Mouse (Mus musculus): ENCODE measurements at regions not wholly inside any gene's neighbourhood (a gene's known extent, or its start where the extent isn't known, plus 50 kb on each side); places are given as distances from the start of the nearest gene placed in this dataset.
"Not testable (repeated sequence)": the region's sequence is repeated elsewhere in the genome, so short reads cannot be mapped to it uniquely, and the experiment has no call there.

DNA sequence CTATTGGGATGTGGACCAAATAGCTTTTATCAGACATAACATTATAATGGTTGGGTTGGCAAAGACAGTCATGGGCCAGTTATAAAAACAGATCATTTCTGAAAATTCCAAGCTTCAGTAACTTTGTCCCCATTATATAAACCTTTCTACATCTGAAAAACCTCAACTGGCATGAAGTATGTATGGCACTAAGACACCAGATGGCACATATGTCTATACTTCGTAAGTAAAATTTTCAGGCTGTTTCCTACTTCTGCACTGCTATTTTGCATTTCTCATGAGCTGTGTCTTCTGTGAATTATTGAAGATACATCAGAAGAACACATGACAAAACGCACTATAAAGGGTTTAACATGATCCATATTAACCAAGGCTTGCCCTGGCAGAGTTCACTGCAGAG is 428.1 kb downstream of the Pom121l12 start:
- Histone ChIP-seq H3K27ac (ENCODE audit: low read depth, low read length) (no peak overlapping the region), H3K27me3 (replicated peaks; ENCODE audit: control insufficient read depth, insufficient read depth, low read length) (no peaks in the 10 kb centered on the region), H3K9ac (ENCODE audit: low read depth, low read length) (no peak overlapping the region), H3K9me3 (ENCODE audit: control insufficient read depth, low read length) (no peaks in the 10 kb centered on the region), H3K4me1 (ENCODE audit: control insufficient read depth, insufficient read depth, low read depth, low read length) (no peaks in the 10 kb centered on the region), H3K4me2 (ENCODE audit: low read length) (no peak overlapping the region), H3K36me3 (ENCODE audit: control insufficient read depth, insufficient read depth, low read length) (no peaks in the 10 kb centered on the region), H3K4me3 (ENCODE audit: low read length) (no peak overlapping the region)
- 91% methylated on average over 2 of the region's 2 CpGs for WGBS
- ATAC-seq: no peak

DNA sequence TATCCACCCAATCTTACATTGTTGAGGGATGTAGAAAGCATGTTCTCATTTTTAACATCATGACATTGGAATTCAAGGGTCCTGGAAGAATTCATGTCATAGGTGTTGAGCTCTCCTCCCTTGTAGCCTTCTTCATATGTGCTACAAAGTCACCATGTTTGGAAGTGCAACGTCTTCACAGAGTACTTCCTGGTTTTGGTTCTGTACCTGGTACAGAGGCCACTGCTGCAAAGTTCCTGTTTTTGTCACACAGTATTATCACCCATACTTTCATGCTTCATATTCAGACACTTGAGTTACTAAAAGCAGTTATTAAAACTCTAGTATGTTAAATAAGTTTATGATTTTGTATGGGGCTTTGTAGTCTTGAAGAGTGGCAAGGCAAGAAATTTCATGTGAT is 443.1 kb downstream of the Pom121l12 start:
- H3K9me3 ChIP-seq (ENCODE audit: control insufficient read depth, low read length): no peaks in the 10 kb centered on the region
- WGBS: 71% methylated on average over 1 of the region's 1 CpGs
- no peak overlapping the region for H3K4me2 ChIP-seq (ENCODE audit: low read length)
- no peaks in the 10 kb centered on the region for H3K27me3 ChIP-seq (replicated peaks; ENCODE audit: control insufficient read depth, insufficient read depth, low read length)
- no peak overlapping the region for H3K27ac ChIP-seq (ENCODE audit: low read depth, low read length)
- no peak overlapping the region for H3K9ac ChIP-seq (ENCODE audit: low read depth, low read length)
- H3K36me3 ChIP-seq (ENCODE audit: control insufficient read depth, insufficient read depth, low read length): no peaks in the 10 kb centered on the region
- no peak for ATAC-seq
- no peak overlapping the region for H3K4me3 ChIP-seq (ENCODE audit: low read length)
- no peaks in the 10 kb centered on the region for H3K4me1 ChIP-seq (ENCODE audit: control insufficient read depth, insufficient read depth, low read depth, low read length)

DNA sequence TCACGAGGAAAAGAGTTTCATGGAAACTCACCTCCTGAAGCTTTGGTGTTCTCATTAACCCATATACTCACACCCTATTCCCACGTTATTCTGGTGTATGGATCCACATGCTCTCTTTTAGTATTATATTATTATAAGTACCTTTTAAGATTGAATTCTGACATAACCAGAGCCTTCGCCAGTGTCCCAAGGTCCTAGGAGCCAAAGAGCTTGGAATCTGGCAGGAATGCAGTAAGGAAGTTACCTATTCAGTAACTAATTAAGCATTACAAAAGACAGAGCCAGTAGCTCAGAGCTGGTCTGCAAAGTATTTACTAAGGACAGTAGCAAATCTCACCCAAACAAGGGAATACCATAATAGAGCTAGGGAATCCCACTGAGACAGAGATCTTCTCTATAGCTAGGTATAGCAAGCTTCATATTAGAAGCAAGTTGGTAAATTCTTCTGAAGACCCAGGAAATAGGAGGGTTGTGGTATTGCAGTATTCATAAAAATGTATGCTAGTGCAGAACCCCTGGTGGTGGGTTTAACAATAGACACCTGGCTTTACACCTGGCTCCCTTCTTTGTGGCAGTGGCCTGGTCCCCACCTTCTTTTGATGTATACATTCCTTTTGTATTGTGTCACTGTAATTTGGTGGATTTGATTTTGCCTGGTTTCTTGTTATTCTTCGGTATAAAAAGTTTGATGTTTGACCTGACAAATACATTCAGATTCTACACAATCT is 490.0 kb downstream of the Pom121l12 start:
- H3K4me3 ChIP-seq (ENCODE audit: low read length); H3K9ac ChIP-seq (ENCODE audit: low read depth, low read length); H3K9me3 ChIP-seq (ENCODE audit: control insufficient read depth, low read length); ATAC-seq; H3K4me1 ChIP-seq (ENCODE audit: control insufficient read depth, insufficient read depth, low read depth, low read length); H3K27me3 ChIP-seq (replicated peaks; ENCODE audit: control insufficient read depth, insufficient read depth, low read length); H3K27ac ChIP-seq (ENCODE audit: low read depth, low read length); H3K4me2 ChIP-seq (ENCODE audit: low read length); H3K36me3 ChIP-seq (ENCODE audit: control insufficient read depth, insufficient read depth, low read length): not testable (repeated sequence)
- WGBS: 86% methylated on average over 4 of the region's 4 CpGs

DNA sequence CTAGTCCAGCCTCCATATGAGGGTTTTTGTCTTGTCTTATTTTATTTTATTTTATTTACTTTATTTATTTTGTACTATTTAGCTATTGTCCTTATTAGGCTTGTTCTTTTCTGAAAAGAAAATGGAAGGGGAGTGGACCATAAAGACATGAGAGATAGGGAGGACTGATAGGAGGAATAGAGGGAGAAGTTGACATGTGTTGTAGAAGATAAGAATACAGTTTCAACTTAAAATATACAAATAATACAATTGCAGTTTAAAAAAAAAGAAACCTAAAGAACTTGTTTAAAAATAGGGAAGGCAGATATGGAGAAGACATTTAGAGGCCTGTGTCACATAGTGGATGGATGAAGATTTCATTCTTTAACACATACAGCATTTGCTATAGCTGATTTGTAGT is 497.8 kb downstream of the Pom121l12 start:
- no peaks in the 10 kb centered on the region for H3K9me3 ChIP-seq (ENCODE audit: control insufficient read depth, low read length)
- H3K27me3 ChIP-seq (replicated peaks; ENCODE audit: control insufficient read depth, insufficient read depth, low read length): no peaks in the 10 kb centered on the region
- H3K9ac ChIP-seq (ENCODE audit: low read depth, low read length): no peak overlapping the region
- H3K27ac ChIP-seq (ENCODE audit: low read depth, low read length): no peak overlapping the region
- no peak for ATAC-seq
- no peak overlapping the region for H3K4me2 ChIP-seq (ENCODE audit: low read length)
- H3K36me3 ChIP-seq (ENCODE audit: control insufficient read depth, insufficient read depth, low read length): no peaks in the 10 kb centered on the region
- no peak overlapping the region for H3K4me3 ChIP-seq (ENCODE audit: low read length)
- H3K4me1 ChIP-seq (ENCODE audit: control insufficient read depth, insufficient read depth, low read depth, low read length): no peaks in the 10 kb centered on the region

DNA sequence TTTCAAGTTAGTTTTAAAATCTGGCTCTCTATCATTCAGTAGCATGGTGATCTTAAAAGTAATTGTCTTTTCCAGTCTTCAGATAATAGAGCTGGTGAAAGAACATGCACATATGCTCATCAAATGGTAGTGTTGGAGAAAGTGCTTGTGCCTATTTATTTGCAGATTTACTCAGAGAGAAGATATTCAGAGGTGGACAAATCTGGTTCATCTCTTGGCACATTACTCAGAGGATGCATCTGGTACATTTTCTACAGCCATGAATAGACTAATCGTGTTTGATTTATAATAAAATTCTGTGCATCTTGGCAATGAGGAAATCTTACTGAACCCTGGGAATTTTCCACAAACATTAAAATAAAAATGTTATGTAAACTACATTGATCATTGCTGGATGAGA is 509.0 kb downstream of the Pom121l12 start:
- WGBS: 91% methylated on average over 1 of the region's 1 CpGs
- no peaks in the 10 kb centered on the region for H3K36me3 ChIP-seq (ENCODE audit: control insufficient read depth, insufficient read depth, low read length)
- no peak overlapping the region for H3K4me2 ChIP-seq (ENCODE audit: low read length)
- no peak for ATAC-seq
- H3K4me1 ChIP-seq (ENCODE audit: control insufficient read depth, insufficient read depth, low read depth, low read length): no peaks in the 10 kb centered on the region
- H3K9me3 ChIP-seq (ENCODE audit: control insufficient read depth, low read length): no peaks in the 10 kb centered on the region
- H3K27me3 ChIP-seq (replicated peaks; ENCODE audit: control insufficient read depth, insufficient read depth, low read length): no peaks in the 10 kb centered on the region
- no peak overlapping the region for H3K27ac ChIP-seq (ENCODE audit: low read depth, low read length)
- no peak overlapping the region for H3K9ac ChIP-seq (ENCODE audit: low read depth, low read length)
- no peak overlapping the region for H3K4me3 ChIP-seq (ENCODE audit: low read length)

DNA sequence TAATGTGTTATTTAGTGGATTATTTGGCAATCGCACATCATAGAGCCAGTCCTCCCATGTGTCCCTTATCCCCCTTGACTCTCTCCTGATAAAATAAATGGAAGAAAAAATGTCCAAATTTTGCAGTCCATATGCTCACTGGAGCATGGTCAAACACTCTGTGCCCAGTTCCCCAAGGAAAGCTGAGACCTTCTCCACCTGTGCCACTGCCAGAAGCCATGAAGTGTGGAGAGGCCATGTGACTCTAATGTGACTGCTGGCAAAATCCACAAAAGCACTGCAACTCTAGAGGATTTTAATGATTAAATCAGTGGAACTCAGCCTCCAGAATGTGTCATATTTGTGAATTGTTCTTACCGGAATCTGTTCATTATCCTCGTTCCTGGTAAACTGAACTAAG is 514.5 kb downstream of the Pom121l12 start:
- peak; percentile 37; the same call in 1 of the 2 replicates for ATAC-seq
- no peaks in the 10 kb centered on the region for H3K27me3 ChIP-seq (replicated peaks; ENCODE audit: control insufficient read depth, insufficient read depth, low read length)
- H3K4me1 ChIP-seq (ENCODE audit: control insufficient read depth, insufficient read depth, low read depth, low read length): no peaks in the 10 kb centered on the region
- H3K36me3 ChIP-seq (ENCODE audit: control insufficient read depth, insufficient read depth, low read length): no peaks in the 10 kb centered on the region
- H3K9me3 ChIP-seq (ENCODE audit: control insufficient read depth, low read length): no peaks in the 10 kb centered on the region
- no peak overlapping the region for H3K4me2 ChIP-seq (ENCODE audit: low read length)
- WGBS: 73% methylated on average over 3 of the region's 3 CpGs
- no peak overlapping the region for H3K9ac ChIP-seq (ENCODE audit: low read depth, low read length)
- no peak overlapping the region for H3K4me3 ChIP-seq (ENCODE audit: low read length)
- no peak overlapping the region for H3K27ac ChIP-seq (ENCODE audit: low read depth, low read length)

DNA sequence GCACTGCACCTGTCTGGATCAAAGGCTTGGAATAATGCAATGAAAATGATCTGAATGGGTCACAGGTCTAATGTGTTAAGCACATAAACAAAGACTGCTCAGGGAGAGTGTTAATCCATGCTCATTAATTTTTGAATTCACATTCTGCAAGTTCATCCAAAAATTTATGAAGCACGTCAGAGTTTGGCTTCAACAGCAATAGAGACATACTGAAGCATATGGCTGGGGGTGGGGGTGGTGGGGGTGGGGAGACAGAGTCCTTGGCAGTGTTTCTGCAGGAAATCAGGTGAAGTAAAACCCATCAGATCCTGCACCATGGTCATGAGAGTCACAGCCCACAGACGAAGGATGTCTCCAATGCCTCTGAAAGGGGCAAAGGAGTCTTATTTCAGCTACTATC is 526.7 kb downstream of the Pom121l12 start:
- Histone ChIP-seq H3K9me3 (ENCODE audit: control insufficient read depth, low read length) (no peaks in the 10 kb centered on the region), H3K36me3 (ENCODE audit: control insufficient read depth, insufficient read depth, low read length) (no peaks in the 10 kb centered on the region), H3K27me3 (replicated peaks; ENCODE audit: control insufficient read depth, insufficient read depth, low read length) (no peaks in the 10 kb centered on the region), H3K27ac (ENCODE audit: low read depth, low read length) (no peak overlapping the region), H3K4me1 (ENCODE audit: control insufficient read depth, insufficient read depth, low read depth, low read length) (no peaks in the 10 kb centered on the region), H3K4me3 (ENCODE audit: low read length) (no peak overlapping the region), H3K9ac (ENCODE audit: low read depth, low read length) (no peak overlapping the region), H3K4me2 (ENCODE audit: low read length) (no peak overlapping the region)
- 58% methylated on average over 2 of the region's 2 CpGs for WGBS
- peak; percentile 76 for ATAC-seq

Data from hindbrain, embryonic 16.5 days (tissue).